Mouse (Mus musculus) spleen, adult 12 weeks (tissue): ENCODE measurements around the gene Tmem131l.

Experiments used
- DNase-seq: peaks from one replicate; pipeline ENCODE4 v3.0.0; 2022; ENCODE audit warnings: low spot score

Tmem131l gene

DNA sequence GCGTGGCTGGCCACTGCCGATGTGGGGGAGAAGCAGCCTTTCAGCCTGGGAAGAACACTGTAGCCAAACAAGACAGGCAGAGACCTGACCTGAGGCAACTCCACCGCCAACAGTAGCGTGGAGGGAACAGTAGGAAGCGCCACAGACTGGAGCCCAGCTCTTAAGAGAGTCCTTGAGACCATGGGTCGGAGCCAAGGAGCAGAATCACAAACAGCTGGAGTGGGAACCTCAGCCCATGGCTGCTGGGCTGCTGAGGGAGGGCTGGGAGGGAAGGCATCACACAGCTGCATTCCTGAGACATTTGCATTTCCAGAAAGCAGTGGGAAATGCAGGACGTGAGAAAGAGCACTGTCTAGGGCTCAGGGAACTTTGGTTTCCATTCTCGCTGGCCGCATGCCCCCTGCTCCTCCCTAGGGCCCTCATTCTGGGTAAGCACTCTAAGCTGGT lies 8.8 kb upstream of the Tmem131l start:
- no peak for DNase-seq

DNA sequence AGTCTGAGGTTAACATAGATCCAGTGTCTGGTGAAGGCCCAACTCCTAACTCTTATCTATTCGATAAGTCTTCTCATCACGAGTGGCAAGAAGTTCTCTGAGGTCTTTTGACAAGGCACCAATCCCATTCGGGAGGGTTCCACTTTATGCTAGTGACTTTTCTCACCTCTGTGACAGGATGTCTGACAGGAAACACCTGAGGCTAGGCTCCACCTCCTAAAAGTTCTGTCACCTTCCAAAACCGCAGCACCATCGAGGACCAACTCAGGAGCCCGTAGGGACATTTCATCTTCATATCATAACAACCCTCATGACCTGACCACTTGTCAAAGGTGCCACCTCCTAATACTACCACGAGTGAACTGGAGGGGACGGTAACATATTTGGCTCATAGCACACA lies 6.2 kb upstream of the Tmem131l start:
- no peak for DNase-seq

DNA sequence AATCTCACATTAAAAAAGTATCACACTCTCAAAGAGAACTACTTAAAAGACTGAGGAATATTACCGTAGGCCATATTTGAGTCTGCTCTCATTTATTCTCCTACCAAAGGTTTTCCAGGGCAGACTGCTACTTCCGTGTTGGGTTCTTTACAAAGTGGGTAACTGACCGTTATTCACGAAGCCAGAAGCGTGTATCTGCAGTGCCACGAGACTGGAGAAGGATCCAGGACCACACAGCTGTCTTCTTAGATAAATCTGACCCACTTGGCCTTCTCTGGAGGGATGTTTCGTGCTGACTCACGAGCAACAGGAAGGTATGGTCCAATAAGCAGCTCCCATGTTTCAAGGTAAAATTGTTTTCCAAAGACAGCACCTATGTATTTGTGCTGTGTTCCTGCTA lies 1.8 kb upstream of the Tmem131l start:
- DNase-seq, result peak; percentile 47

DNA sequence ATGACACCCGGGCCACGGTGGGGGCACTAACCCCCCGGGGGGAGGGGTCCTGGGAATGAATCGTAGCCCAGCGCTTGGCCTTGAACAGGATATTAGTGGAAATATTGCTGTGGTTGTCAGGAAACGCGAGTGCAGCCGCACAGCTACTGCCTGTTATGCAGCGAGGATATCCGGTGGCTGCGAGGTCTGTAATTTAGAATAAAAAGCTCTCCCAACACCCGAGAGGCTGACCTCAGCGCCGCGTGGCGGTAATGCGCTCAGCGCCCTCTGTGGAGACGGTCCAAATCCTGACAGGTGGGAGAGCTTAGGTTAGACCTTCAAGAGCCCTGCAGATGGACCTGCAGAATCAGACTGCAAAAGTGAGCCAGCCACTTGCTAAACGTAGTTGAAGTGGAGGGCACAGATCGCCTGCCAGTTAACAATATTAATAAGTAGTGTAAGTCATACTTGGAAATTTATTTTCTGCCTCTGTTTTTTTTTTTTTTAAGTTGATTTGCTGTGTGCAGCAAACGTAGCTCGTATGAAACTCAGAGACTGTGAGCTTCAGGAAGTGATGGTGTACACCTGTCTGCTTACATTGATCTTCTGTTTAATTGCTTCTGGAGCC lies 604 bp upstream of the Tmem131l start:
- peak; percentile 63 for DNase-seq

DNA sequence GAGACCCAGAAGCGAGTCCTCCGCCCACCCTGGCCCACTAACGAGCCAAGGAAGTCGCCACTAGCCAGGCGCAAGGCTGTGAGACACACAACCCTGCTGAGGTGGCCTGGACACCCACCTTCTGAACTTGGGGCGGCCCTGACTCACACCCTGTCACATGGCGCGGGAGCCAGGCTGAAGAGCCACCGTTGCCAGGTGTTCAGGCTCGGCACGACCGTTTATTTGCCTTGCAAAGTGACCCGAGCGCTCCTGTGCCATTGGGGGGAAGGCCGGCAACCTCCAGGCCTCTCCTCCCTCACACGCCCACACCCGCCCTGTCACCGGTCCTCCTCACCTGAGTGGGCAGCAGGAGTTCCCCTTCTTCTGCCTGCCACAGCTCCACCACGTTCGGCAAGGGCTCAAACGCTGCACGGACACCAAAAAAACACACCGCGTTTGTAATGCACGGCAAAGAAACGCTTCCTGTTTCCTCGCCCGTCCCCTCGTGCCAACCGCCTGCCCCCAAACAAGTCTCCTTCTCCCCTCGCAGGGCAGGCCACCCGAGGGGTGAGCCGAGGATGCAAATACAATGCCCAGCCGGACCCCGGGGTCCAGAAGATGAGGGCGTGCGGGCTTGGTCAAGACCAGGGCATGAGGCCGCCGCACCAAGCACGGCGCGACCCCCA lies 862 bp downstream of the Tmem131l start:
- DNase-seq, result peak; percentile 81

DNA sequence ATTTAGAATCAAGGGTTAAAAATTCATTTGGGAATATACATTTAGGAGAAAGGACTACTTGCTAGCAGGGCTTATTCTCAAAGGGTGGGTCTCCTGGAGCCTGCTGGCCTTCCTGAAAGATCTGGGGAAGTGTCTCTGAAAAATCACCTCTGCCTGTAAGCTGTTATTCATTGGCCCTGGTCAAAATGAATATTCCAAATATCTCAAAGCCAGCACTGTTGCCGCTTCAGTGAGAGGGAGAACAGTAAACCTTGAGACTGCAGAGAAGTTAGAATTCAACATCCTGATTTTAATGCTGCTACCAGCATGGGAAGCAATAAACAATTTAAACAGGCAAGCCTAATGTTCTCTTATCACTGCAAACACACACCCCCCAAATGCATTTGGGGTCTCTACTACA lies 1.8 kb downstream of the Tmem131l start:
- no peak for DNase-seq

DNA sequence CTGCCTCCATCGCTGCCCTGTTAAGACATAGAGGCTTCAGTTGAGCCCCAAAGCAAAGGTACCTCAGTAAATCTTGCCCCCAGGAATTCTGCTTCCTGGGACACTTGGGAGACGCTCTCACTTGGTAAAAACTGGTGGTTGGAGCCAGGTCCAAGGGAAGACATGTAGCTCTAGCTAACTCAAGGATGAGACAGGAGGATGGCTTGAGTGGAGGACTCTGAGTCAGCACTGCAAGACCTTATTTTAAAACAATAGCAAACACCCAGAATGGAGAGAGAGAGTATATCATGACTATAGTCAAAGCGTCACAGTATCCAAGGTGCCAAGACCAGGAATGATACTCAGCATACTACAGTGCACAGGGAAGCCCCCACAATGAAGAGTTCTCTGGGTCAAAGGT lies 2.4 kb downstream of the Tmem131l start:
- no peak for DNase-seq

DNA sequence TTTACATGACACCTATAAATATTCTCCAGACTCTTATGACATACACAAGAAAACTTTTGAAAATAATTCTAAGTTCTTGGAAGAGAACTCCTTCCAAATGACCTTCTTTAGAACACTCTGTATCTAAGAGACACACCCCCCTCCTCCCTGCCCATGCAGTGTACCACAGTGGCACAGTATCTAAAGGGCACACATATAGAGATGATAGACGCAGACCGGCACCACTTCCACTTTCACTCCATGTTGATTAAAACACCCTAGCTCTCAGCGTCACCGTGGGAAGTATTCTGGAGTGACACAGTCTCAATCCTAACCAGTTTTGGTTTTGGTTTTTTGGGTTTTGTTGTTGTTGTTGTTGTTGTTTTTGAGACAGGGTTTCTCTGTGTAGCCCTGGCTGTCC lies 3.1 kb downstream of the Tmem131l start:
- DNase-seq, result peak; percentile 38

DNA sequence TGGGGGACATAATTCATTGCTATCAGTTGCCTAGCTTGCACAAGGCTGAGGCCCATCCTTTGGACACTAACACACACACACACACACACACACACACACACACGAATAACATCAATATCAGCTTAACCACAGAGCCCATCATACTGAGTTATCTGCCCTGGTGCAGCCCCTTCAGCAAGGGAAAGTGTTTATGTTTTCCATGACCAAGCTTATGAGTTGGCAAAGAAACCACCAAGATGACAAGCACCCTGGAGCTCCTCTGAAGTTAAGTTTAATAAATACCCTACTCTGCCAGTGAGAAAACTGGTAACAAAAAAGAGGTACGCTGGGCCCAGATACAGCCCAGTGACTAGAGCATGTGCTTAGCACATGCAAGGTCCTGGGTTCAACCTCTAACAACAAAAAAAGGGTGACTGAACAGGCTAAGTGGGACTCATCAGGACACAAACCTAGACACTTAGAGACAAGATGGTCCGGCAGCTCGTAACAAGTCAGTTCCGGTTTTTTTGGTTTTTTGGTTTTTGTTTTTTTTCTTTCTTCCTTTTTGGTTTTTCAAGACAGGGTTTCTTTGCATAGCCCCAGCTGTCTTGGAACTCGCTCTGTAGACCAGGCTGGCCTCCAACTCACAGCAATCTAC lies 4.1 kb downstream of the Tmem131l start:
- peak; percentile 47 for DNase-seq

DNA sequence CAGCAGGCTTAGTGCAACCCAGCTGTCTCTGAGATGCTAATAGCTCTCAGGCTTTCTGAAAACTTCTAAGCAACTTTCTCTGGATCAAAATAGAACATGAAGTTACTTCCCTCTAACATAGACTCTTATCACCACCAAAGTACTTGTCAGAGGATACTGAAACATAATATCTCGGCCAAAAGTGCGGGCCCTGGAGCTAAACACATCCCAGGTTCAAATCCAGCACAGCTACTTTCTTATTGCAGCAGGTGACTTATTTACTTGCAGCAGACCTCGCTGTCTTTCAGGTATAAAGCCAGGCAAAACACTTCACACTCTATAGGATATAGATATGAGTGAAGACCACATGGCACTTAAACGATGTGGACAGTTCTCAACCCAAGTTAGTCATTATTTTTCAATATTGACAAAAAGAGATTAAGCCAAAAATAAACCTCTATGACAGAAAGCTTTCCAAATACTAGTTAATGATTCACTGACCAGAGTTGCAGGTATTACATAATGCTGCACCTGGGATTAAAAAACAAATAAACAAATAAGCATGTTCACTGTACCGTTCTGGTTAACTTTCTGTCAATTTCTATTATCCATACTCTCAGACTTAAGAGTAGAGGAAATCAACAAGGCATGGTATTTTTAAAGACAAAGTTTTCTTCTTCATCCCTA lies 5.7 kb downstream of the Tmem131l start:
- DNase-seq, result no peak

DNA sequence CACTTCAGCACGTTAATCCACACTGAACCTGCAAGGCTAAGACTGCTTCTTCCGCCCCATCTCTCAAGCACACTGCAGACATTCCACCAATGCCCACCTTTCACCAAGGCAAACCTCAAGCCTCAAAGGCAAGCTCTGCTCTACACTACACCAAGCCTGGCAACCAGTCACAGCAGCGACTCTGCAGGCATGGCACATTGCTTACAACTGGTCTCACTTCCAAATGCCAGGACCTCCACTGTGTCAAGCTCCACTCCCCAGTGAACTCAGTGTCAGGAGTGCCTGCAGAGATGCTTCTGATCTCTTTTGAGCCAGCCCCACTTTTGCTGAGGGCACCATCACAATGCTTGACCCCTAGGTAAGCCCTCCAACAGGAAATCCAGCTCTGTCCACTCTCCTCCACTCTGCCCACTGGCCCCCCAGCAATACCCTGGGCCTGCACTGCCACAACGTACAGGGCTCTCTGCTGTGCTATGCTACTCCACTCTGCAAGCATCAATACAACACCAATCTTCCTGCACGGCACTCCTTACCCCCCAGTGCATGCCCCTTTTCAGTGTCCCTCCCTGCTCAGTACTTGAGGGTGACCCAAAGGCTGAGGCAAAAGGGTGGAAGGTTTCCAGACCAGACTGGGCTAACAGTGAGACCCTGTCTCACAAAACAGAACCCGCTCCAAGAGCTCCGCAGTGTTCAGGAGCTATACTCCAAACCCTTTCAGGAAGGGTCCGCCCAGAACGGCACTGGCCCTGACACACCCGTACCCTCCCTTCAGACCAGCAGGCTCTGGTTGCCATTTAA lies 6.8 kb downstream of the Tmem131l start:
- no peak for DNase-seq

DNA sequence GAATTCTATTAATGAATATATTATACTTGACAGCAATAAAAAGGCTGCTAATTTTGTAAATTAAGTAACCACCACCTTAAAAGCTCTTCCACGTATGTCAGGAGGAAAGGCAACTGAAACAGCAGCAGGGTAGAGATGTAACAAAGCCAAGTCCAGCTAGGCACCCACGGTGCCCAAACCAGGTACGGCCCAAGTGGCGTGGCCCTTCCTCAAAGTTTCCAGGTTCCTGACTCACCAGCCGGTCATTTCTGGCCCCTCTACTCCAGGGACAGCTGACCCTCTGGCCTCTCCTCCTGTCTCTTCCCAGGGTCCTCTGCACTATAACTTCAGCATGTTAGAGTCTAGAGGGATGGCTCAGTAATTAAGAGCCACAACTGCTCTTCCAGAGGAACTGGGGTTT lies 7.6 kb downstream of the Tmem131l start:
- DNase-seq, result no peak

DNA sequence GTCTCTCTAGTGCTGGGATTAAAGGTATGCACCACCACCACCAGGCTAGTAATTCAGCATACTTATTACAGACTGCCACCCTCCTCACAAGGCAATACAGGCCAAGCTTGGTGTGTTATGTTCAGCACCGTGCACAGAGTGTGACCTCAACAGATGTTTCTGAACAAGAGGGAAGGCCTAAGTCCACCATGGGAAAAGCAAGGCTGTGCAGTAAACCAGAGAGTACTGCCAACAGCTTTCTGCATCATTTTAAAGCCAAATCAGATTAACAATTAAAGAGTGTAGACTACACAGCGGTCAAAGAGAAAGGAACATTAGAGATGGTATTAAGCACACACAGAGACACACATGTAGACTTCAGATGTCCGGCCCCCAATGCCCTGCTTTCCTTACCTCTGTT lies 8.8 kb downstream of the Tmem131l start:
- no peak for DNase-seq

DNA sequence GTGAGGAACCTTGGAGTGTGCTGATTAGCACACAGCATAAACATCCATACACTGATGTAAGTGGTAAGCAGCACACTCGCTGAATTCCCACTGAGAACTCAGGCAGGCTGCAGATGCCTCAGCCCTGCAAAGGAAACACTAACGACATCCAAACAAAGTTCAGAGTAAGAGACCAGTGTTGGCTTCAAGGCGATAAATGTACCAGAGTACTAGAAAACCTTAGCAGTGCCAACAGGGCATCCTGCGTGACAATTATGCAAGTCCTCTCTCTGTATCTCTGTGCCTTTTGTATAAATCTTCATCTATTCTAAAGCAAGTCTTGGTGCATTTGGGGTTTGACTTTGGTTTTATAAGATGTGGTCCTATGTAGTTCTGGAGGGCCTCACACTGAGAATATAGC lies 11.0 kb downstream of the Tmem131l start:
- no peak for DNase-seq

DNA sequence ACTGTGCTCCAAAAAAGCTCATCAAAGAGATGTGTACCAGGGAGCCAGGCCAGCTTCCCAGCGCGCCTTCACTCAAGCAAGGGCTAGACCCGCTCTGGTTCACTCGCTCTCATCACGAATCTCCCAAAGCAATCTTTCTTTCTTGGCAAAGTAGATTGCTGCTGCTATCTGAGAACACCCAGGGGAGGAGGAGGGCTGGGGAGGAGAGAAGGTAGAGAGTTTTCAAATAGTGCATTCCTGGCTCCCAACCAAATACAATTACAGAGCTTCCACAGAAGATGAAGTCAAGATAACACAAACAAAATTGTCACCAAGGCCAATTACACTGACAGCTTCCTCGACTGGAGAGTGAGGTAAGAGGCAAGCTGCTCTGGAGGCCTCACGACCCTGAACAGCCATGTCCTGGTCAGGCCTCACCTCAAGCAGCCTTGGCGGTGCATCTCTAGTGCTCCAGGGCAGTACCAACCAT lies 12.2 kb downstream of the Tmem131l start:
- DNase-seq, result no peak

DNA sequence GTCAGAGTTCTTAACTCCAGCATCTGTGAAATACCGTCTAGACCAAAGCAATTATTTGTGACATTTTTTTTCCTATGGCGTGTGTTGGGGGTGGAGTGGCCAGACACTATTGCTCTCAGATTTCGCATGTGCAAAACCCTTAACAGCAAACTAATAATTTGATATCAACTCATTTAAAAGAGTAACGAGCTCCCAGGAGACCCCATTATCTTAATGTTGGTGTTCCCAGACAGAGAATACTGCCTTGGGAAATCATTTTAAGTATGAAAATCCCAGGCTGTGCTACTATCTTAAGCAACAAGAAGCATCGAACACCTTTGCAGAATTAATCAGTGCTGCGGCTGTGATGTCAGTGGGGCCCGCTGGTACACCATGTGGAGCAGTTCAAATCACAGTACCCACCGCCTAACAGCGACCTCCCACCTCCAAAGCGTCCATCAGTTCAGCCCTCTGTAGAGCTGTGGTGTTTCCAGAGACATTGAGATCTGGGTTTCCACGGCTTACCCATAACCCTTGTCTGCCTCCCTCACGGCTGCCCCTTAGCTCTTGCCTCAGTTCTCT lies 15.4 kb downstream of the Tmem131l start:
- DNase-seq, result no peak

DNA sequence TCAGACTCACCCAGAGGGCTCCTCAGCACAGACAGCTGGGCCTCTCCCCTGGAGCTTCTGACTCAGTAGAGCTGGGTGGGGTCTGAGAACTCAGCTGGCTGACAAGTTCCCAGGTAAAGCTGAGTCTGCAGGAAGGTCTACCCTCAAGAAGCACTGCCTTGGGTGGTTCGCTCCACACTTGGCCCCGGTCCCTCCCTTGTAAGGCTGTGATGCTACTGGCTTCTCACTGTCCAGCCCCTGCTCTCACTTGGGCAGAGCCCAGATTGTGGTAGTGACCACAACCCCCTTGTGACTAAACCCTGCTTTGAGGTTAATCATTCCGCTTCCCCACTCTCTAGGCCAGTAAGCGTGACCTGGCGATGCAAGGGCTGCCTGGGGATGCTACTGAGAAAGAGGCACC lies 17.3 kb downstream of the Tmem131l start:
- DNase-seq, result no peak

DNA sequence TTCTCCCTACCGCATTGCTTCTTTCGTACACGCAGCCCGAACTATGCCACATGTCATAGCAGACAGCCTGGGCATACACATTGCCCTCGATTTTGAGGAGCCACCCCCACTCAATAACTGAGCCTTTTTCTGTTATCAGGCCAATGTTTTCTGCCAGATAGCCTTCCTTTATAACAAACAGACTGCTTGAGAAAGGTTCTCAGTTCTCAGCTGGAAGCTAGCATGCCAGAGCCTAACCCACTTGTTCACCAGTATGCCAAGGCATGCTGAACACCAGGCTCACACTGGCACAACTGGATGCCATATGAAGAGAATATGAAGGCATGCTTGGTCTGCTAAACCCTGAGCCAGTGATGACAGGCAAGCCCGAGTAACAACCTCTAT lies 17.8 kb downstream of the Tmem131l start:
- DNase-seq, result no peak

DNA sequence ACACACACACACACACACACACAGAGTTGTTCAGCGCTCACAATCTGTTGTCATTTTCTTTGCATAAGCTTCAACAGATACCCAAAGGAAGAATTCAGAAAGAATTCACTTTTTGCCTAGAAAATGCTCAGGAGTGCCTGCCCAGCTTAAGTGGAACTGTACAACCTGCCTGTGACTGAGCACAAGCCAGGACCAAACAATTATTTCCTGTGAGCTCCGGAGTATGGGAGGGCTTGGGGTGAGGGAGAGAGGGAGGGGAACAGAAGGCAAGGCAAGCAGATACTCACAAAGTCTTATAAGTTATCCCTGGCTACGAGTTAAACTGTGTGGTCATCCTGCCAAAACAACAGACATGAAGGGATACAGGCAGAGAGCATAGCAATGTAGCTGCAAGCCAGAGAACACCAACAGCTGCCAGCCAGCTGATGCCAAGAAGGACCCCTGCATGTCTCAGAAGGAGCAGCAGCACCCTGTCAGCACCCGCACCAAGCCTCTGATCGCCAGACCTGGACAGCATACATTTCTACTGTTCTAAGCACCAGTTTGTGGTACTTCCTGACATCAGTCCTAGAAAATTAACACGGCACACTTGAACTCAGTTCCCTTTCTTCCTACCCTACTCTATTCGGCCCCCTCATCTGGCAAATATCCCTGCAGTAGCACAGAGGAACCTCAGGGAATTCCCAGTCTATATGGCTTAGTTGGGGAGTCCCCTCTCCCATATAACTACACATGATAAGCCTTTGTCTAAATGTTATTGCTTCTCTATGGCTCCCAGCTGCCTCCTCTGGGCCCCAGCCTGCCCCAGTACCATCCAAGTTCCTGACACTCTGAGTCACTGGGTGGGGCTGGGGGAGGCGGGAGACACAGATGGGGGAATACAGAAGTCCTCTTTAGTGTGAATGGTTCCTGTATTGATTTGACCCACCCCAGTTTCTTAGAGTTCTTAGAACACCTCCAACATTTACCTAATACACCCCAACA lies 18.5 kb downstream of the Tmem131l start:
- DNase-seq, result no peak

DNA sequence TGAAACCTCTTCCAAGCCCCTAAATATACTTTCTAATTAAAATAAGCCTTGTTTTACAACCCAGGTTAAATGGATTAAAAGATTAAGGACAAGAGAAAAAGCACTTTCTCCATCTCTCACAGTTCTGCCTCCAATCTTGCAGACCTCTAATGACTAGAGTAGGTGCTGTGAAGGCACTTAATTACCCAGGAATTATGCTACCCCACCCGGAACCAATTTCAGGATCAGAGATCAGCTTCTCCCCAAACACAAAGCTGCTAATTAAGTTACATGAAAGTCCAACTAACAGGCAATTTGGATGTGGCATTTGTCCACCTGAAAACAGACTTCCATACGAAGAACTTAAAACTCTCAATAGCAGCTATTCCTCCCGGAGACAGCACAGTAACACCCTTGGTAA lies 19.4 kb downstream of the Tmem131l start:
- DNase-seq, result no peak
